Mouse (Mus musculus) kidney, postnatal 0 days (tissue): ENCODE results near the gene Qprt. TPM values are rescaled to one million over a fixed set of nuclear protein-coding genes. Genes with fewer than 3 reads are reported as not detected.
A peak's percentile ranks its signal among the peaks of the same experiment; 100 is the strongest.
"Not testable (repeated sequence)": the region's sequence is repeated elsewhere in the genome, so short reads cannot be mapped to it uniquely, and the experiment has no call there.

Experiments
- ATAC-seq: fragments of 200-750 bp; cut with Nextera tagmentation; replicated peaks from 2 replicates; pipeline ENCODE4 v1.8.0; 2017; ENCODE audit warnings: low read depth, moderate number of reproducible peaks, moderate TSS enrichment, moderate library complexity; ENCODE audit not compliant: low FRiP score
- DNase-seq: peaks from one replicate; pipeline ENCODE4 v3.0.0-alpha.2; 2016; ENCODE audit warnings: low spot score
- H3K27ac ChIP-seq: fragments of 300-500 bp; sonication (generic); 2 replicates; pipeline ENCODE4 v1.5.1; 2014; ENCODE audit warnings: mild to moderate bottlenecking
- H3K27me3 ChIP-seq: fragments of 300-500 bp; sonication (generic); 2 replicates; pipeline ENCODE4 v1.6.1; 2014; ENCODE audit warnings: low read length, mixed read lengths; ENCODE audit not compliant: insufficient read depth
- H3K36me3 ChIP-seq: fragments of 300-500 bp; sonication (generic); 2 replicates; pipeline ENCODE4 v1.6.1; 2014; ENCODE audit warnings: low read length, mixed read lengths; ENCODE audit not compliant: insufficient read depth
- H3K4me1 ChIP-seq: fragments of 300-500 bp; sonication (generic); replicated peaks from 2 replicates; pipeline ENCODE4 v1.6.1; 2014; ENCODE audit warnings: antibody characterized with exemption, low read length, mixed read lengths; ENCODE audit not compliant: insufficient read depth
- H3K4me2 ChIP-seq: fragments of 300-500 bp; sonication (generic); 2 replicates; pipeline ENCODE4 v1.6.1; 2014; ENCODE audit warnings: mild to moderate bottlenecking, low read length, moderate library complexity, mixed read lengths
- H3K4me3 ChIP-seq: fragments of 300-500 bp; sonication (generic); replicated peaks from 2 replicates; pipeline ENCODE4 v1.5.1; 2014; ENCODE audit warnings: low read depth, low read length
- H3K9ac ChIP-seq: fragments of 300-500 bp; sonication (generic); 2 replicates; pipeline ENCODE4 v1.6.1; 2014; ENCODE audit warnings: low read depth, low read length
- H3K9me3 ChIP-seq: fragments of 300-500 bp; sonication (generic); replicated peaks from 2 replicates; pipeline ENCODE4 v1.6.1; 2016; ENCODE audit warnings: low read length, inconsistent platforms, mixed read lengths
- CTCF ChIP-seq: IDR thresholded peaks from 2 replicates; pipeline ENCODE4 v1.5.1; 2016; ENCODE audit warnings: antibody characterized with exemption, low read depth, mild to moderate bottlenecking, moderate library complexity
- WGBS: fragments of 180-500 bp; shearing (Covaris S2); extraction: QIAGEN DNeasy Blood & Tissue Kit; methylation state at CpG from one replicate; pipeline ENCODE4 v1.1.7; 2014; 5-methylcytosine and 5-hydroxymethylcytosine counted together
- polyA plus RNA-seq: library from polyadenylated mRNA; unstranded; fragments of >200 nt; fragmentation: Nextera tagmentation; extraction: Ambion mirVana; gene quantifications from 2 replicates; pipeline ENCODE4 v1.2.1, GENCODE M21; 2015

Qprt gene
- polyA plus RNA-seq, 1 experiment from 2014 or later = 37.4 TPM

DNA sequence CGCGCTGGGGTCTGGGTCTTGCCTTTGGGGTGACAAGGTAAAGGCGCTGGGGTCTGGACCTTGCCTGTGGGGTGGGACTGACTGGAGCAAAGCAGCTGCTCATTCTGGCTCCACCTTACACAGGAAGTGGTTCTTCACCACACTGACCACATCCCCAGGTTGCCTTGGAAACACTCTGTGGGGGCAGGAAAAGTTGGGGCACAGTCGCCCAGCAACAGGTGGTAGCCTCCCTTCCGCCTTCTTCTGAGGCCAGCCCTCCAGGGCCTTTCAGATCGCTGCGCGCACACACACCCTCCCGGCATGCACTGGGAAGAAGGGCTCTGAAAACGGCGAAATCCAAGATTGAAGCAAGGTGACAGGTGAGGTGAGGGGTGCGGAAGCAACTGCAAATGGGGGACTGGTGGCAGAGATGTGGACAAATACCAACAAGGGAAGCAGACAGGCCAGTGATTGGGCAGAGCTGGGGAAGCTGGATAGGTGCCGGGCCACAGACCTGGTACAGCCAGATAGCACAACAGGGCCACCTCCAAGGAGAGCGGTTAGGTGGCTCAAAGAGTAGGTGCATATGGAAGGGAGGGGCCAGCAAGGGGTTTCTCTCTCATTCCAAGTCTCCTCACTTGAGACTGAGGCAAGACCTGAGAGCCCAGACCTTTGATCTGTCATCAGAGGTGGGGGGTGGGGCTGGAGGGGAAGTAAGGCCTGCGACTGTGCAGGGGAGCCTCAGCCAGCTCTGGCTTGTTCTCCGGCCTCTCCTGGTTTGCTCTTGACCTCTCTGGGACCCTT is 30.7 kb downstream of the Qprt start, which contains the start of gene AI467606:
TSS of gene AI467606 (plus strand) at position 246 of the 783 bp plus-strand sequence.
- H3K4me2 ChIP-seq = peak within 1 kb of the TSS; percentile 25
- H3K4me3 ChIP-seq = no peak within 1 kb of the TSS
- no peaks in the 10 kb centered on the region for H3K9me3 ChIP-seq
- H3K27me3 ChIP-seq = no peaks in the 10 kb centered on the region
- DNase-seq (no peak), ATAC-seq (peak; percentile 62)
- peaks cover 9% of the 10 kb centered on the region; the same call in 1 of the 2 replicates for H3K4me1 ChIP-seq
- WGBS = 54% methylated on average over 16 of the region's 16 CpGs
- 0 out of 2 replicates have a peak within 1 kb of the TSS, but pooled peaks have one; percentile 20 for H3K9ac ChIP-seq
- no peaks in the 10 kb centered on the region for H3K36me3 ChIP-seq
- H3K27ac ChIP-seq = peak within 1 kb of the TSS; percentile 55; the same call in 1 of the 2 replicates
- TF ChIP-seq CTCF = no peak

DNA sequence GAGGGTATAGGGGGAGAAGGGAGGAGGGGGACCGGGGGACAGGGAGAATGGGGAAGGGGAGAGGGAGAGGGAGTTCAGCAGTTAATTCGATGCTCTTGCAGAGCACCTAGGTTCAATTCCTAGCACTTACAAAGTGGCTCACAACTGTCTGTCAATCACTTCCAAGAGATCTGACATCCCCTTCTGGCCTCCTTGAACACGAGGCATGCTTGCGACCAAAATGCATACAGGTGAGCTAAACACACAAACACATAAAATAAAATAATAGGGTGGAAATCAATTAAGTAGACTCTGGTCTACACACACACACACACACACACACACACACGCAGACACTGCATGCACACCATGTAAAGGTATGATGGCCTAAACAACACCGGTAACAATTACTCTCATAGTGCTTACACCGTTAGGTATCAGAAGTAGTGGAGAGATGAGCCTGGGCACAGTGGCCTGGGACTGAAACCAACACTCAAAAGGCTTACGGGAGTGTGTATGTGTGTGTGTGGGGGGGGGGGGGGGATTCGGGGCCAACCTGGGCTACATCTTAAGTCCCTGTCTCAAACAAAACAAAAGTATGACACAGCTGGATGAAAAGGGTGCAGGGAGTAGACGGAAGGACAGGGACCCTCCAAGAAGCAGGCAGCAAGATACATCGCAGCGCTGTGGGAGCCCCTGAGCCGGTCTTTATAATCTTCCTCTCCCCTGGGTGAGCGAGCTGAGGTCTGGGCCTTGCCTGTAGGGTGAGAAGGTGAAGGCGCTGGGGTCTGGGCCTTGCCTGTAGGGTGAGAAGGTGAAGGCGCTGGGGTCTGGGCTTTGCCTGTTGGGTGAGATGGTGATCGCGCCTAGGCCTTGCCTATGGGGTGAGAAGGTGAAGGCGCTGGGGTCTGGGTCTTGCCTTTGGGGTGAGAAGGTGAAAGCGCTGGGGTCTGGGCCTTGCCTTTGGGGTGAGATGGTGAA is 31.6 kb downstream of the Qprt start:
- TF ChIP-seq CTCF = no peak
- no peaks in the 10 kb centered on the region for H3K9me3 ChIP-seq
- no peak overlapping the region for H3K27ac ChIP-seq
- H3K4me2 ChIP-seq = no peak overlapping the region
- DNase-seq = no peak
- no peak overlapping the region for H3K9ac ChIP-seq
- 87% methylated on average over 20 of the region's 20 CpGs for WGBS
- H3K4me1 ChIP-seq = peaks cover 9% of the 10 kb centered on the region; the same call in 1 of the 2 replicates
- H3K27me3 ChIP-seq = no peaks in the 10 kb centered on the region
- no peaks in the 10 kb centered on the region for H3K36me3 ChIP-seq
- ATAC-seq = no peak
- H3K4me3 ChIP-seq = no peak overlapping the region

DNA sequence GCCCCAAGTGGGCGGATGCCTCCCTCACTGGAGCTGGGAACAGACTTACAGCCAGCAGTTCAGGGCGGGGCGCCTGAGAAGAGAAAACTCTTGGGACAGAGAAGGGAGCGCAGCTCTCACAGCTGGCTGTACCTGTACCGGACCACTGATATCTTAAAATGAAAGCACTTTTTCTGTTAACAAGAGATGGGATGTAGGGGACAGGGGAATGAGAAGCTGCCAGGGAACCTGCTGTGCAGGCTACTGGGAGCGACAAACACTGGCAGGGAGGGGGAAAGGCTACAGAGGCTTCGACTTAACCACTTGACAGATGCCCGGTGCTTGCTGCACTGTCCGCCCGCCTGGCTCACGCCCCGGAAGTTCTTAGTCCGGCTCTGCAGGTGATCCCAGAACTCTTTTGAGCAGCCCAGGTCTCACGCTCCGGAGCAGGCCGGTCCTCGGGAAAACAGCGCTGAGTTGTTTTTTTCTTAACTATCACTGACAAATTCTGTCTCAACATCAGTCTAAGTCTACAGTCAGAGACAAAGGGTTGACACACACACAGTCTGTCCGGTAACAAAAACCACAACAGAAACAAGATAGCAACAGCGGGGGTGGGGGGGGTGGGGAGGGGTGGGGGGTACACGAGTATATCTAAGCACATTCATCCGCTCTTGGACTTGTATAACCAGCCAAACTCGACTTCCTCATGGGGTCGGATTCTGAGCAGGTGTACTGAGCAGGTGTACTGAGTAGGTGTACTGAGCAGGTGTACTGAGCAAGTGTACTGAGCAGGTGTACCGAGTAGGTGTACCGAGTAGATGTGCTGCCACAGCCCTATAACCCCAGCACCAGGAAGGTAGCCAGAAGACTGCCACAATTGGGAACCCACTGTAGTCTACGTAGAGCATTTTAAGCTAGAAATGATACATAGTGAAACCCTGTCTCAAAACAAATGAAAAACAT is 32.9 kb downstream of the Qprt start:
- ATAC-seq (no peak), DNase-seq (no peak)
- Histone ChIP-seq H3K4me1 (peaks cover 9% of the 10 kb centered on the region; the same call in 1 of the 2 replicates), H3K4me2 (peak overlapping the region; percentile 14), H3K4me3 (no peak overlapping the region), H3K9me3 (no peaks in the 10 kb centered on the region), H3K9ac (no peak overlapping the region), H3K27me3 (no peaks in the 10 kb centered on the region), H3K27ac (no peak overlapping the region), H3K36me3 (no peaks in the 10 kb centered on the region)
- WGBS = 24% methylated on average over 27 of the region's 27 CpGs
- TF ChIP-seq CTCF = no peak

DNA sequence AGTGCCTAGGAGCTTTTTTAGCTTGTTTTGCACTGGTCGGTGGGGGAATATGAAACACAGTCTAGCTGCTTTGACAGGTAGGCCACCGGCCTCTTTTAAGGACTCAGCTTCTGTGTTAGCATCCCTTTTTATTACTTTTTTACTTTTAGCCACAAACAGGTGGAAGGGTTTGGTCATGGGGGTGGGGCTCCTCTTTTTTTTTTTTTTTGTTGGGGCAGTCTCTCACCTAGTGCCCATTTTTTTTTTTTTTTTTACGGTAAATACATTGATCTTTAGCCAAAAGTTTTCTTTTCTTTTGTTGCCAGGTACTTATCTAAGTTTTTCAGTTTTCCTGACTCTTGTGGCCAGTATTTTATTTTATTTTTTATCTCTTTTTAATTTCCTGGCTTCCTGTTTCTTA is 33.9 kb downstream of the Qprt start:
- DNase-seq = no peak
- no peak overlapping the region for H3K27ac ChIP-seq
- WGBS = 81% methylated on average over 3 of the region's 3 CpGs

DNA sequence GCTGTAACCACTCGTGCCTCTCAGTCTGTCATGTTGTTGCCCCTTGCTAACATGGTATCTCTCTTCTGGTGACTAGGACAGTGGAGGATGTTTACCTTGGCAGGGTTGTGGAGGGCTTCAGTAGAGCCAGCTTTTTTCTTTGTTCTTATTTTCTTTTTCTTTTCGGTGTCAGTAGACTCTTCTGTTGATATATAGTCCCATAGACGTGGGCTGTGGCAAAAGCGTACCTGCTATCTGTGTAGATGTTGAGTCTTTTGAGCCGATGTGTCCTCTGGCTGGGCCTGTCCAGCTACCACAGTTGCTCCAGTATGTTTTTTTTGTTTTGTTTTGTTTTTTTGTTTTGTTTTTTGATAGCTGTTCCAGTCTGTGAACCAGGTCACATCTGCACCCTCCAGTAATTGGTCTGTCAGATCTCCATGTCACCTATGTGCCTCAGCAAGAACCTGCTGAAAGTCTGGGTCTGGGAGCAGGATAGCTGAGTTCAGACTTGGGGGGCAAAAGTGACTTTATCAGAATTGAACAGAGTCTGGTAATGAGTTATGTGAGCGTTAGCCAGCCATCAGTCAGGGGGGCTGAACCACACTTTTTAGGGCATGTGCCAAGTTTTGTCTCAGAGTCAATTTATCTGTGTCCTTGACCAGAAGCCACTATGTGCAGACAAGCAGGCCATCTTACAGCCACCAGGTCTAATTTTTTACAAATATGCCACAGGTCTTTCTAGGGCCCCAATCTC is 34.6 kb downstream of the Qprt start, which contains the start of gene Zg16:
TSS of gene Zg16 (minus strand) at position 51 of the 733 bp plus-strand sequence.
- H3K27me3 ChIP-seq, H3K9ac ChIP-seq, ATAC-seq, H3K36me3 ChIP-seq, H3K4me1 ChIP-seq, H3K27ac ChIP-seq, H3K4me2 ChIP-seq, H3K9me3 ChIP-seq, DNase-seq, H3K4me3 ChIP-seq: not testable (repeated sequence)
- 64% methylated on average over 6 of the region's 6 CpGs for WGBS

More for the DNA sequence above, 33.9 kb downstream of the Qprt start:
- Histone ChIP-seq H3K27me3 (no peaks in the 10 kb centered on the region), H3K4me3 (no peak overlapping the region), H3K9me3 (no peaks in the 10 kb centered on the region), H3K9ac (no peak overlapping the region), H3K4me1 (peaks cover 9% of the 10 kb centered on the region; the same call in 1 of the 2 replicates), H3K36me3 (no peaks in the 10 kb centered on the region), H3K4me2 (no peak overlapping the region)
- ATAC-seq = no peak
- no peak for TF ChIP-seq CTCF

DNA sequence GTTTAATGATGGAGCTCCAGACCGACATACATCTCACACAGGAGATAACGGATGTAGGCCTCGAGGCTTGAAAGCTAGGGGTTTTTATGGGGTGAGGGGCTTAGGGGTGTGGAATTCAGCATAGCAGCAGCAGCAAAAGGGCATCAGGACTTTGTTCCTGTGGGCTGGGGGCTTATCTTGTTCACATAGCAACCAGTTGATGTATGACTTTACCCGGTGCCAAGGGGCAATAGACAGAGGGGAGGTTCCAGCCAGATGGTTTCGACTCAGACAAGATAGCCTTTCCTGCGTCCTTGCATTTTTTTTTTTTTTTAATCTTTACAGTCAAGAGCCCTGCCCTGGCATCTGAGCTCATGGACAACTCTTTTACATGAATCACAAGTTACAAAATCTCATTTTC is 36.3 kb downstream of the Qprt start:
- ATAC-seq, H3K4me3 ChIP-seq, H3K4me1 ChIP-seq, H3K4me2 ChIP-seq, H3K36me3 ChIP-seq, DNase-seq, H3K27me3 ChIP-seq, H3K9ac ChIP-seq, H3K9me3 ChIP-seq, H3K27ac ChIP-seq: not testable (repeated sequence)
- 52% methylated on average over 6 of the region's 6 CpGs for WGBS
